Mouse (Mus musculus): Measurements from ENCODE around the gene Rps3.
"Not testable (repeated sequence)": the region's sequence is repeated elsewhere in the genome, so short reads cannot be mapped to it uniquely, and the experiment has no call there.

Rps3 gene

DNA sequence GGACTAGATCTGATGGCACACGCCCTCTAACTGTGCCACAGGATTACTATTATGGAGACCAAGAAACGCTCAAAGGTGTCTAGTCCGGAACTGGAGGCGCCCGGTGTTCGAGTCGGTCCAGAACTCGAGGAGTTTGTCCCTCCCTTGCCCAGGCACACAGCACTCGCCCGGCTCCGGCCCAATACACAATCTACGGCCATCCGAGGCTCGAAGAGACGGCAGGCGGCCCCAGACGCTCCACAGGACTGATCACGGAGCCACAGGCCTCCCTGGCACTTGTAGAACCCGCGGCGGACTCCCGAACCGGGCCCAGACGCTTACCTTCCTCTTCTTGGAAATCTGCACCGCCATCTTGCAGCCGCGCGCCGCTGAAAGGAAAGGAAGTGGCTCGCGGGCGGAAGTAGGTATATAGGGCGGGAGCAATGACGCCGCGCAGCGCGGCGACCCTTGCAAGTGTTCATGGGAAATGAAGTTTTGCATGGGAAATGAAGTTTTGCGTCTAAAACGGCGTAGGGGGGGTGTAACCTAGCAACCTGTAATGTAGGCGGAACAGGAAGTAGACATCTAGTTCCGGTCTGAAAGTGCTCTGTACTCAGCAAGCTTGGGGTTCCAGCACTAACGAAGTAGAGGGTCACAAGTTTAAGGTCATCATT lies at the start of gene Rps3:
Rps3 (minus strand) TSS at position 468 of the 653 bp plus-strand sequence.
- peak; percentile 94 to 98 for DNase-seq

DNA sequence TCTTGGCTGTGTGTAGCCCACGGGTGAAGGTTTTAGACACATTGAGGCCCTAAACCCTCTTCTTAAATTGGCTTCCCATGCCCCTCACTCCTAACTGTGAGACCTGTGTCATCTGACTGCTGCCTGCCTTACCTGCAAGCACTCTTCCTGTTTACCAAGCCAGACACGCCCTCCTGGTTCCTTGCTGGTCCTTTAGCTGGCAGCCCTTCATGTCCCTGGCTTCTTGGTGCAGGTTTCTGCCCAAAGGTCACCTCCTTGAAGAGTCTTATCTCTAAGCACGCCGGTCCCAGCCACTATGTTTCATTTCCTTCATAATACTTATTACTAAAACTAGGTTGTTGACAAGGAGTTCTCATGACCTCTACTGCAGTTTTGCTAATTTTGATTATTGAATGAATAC lies 49.0 kb upstream of the Rps3 start:
- no peak for DNase-seq

DNA sequence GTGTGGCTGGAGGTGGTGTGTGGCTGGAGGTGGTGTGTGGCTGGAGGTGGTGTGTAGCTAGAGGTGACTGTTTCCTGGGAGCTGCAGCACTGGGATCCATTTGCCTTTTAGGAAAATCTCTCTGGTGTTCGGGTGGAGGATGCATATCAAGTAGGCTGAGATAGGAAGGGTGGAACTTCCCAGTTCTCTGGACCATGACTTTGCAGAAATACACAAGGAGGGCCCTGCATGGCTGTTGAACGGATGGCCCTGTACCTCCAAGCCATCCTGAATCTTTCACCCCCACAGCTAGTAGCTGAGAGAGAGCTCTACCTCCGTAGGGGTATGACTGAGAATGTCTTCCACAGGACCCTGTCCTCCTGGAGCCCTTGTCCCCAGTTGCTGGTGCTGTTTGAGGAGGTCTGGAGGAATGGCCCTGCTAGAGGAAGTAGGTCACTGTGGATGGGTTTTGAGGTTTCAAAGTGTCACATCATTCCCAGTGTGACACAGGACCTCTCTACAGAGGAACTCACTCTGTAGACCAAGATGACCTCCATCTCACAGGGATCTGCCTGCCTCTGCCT lies 48.0 kb upstream of the Rps3 start:
- DNase-seq: no peak

DNA sequence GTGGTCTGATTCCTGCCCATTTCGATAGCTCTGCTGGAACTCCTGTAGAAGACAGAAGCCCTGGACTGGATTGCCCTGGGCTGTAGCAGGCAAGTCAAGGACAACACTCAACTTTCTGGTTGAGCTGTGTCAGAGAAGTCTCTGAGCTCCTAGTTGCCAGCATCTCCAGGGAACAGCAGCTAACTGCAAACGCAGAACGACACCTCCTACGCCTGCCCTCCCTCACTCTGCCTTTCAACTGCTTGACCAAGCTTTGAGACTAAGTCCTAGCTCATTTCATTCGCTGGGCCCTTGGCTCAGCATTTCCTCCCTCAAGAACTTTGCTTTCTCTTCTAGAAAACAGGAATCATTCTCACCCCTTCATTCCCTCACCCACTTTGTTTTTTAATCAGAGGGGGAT lies 45.9 kb upstream of the Rps3 start:
- DNase-seq: no peak

DNA sequence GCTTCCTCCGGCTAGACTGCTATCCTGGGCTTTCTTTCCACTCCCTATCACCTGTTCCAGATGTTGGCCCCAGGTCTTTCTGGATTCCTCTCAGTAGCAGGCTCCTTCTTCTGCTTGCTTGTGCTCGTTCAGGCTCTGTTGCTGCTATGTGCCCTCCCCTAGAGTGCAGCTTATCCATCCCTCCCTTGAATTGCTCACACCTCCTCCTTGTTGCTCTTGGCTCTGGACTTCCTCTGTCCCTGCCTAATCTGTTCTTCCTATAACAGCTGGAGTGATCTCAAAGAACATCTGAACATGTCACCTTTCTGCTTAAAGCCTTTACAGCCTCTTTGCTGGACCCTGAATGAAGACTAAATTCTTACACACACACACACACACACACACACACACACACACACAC lies 45.0 kb upstream of the Rps3 start:
- no peak for DNase-seq

DNA sequence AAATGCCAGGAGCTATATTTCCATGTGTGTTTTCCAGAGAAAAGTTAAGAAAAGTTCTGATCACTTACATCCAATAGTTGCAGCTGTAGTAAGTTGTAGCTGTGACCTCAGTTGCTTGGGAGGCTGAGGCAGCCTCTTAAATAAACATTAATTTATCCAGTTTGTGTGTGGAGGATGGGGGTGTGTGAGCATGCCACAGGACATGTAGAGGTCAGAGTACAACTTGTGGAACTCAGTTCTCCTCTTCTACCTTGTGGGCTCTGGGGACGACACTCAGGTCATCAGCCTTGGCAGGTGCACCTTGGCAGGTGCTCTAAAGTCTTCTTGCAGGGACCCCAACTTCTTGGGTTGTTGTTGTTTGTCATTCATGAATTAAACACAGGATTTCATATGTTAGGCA lies 40.3 kb upstream of the Rps3 start:
- DNase-seq: peak; percentile 38 to 52

DNA sequence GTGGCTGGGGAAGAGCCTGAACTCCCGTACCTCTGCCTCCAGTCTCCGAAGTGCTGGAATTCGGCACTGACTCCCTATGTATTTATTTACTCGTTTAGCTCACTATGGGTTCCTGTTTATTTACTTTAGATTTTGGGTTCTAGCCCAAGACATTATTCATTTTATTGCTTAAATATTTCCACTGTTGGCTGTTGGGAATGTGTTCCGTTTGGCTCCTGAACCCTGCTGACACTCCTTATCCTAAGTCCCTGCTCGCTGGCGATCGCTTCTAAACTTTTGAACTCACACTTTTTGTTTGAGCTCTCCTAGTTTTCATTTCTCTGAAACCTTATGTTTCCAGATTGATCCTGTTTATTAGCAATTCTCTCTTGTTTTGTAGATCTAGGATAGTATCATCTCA lies 39.6 kb upstream of the Rps3 start:
- DNase-seq: no peak

DNA sequence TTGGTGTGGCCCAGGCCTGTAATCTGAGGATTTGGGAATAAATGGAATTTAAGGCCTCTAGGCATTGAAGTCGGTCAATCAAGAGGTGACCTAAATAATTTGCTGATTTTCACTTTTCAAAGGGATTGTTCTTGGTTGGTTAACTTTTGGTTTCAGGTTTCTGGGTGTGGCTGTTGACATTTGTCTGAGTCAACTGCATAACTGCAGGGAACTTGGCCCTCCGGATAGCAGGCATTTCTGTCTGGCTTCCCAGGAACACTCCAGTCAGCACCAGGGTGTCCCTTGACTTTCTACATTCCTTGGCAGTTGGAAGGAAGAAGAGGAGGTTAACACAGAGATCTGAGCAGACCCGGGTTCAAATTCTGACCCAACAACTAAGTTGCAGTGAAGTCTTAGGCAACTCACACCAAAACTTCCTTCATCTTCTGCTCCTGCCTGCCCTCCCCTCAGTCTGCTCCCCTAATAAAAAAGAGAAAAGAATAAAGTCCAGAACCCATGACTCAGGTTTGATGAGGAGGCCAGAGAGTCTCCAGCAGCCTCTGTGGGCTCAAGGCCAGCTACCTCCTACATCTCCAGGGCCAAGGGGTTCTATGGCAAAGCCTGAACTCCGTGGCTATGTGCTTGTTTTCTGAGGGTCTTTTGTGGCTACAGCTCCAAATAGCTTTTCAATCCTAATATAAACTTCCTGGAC lies 35.6 kb upstream of the Rps3 start:
- DNase-seq: no peak

DNA sequence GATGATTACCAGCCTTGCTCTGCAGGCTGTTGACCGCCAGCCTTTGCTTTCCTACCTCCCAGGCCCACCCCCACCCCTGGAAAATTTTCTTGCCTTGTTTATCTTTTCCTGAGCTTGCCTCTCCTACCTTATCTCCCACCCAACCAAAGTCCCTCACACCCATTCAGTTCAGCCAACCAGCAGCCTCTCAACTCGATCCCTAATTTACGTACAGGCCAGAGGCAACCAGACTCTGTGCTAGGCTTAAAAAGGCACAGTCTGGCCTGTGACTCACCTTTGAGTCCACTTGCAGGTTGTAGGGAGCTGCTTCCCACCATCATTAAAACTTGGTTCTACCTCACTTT lies 33.2 kb upstream of the Rps3 start:
- no peak for DNase-seq

DNA sequence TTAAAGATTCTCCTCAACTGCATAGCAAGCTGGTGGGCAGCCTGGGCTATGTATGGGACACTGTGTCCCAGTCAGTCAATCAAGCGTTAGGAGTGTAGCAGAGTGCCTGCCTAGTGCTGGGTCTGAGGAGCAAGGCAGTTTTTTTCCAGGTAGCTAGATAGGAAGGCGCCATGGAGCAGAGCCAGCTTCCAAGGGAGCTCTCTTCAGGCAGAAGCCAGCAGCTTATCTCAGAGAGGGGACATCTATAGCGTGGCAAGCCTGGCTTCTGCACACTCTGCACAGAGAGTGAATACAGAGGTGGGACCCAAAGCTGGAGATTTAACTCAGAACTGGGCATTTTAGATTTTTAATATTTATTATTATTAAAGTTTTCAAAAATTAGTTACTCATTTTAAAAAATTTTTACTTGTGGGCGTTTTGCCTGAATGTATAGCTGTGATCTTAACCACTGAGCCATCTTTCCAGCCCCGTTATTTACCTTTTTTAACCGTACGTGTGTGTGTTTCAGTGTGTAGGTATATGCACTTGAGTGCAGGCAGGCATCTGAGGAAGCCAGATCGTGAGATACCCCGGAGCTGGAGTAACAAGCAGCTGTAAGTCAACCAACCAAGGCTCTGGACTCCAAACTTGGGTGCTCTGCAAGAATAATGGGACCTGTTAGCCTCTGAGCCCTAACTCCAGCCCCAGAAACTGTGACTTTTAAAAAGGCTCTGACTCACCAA lies 32.7 kb upstream of the Rps3 start:
- DNase-seq: peak in 1 of 2 experiments; percentile 38

DNA sequence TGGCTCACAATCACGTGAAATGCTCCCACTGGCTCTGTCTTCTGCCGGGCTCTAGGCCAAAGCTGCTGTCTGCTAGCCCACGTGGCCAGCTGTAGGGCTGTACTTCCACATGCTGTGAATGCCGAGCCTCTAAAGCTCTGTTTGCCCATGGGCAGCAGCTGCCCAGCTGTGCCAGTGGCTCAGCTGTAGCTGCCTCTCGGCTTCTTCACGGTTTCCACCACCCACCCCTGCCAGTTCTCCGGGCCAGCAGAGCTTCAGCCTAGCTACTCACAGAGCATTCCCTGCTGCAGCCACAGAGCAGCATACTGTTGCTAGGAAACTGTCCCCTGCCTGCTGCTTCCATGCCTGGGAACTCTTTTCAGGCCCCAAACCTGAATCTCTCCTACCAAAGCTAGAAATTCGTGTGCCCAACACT lies 26.6 kb upstream of the Rps3 start:
- DNase-seq: peak; percentile 70 to 83

DNA sequence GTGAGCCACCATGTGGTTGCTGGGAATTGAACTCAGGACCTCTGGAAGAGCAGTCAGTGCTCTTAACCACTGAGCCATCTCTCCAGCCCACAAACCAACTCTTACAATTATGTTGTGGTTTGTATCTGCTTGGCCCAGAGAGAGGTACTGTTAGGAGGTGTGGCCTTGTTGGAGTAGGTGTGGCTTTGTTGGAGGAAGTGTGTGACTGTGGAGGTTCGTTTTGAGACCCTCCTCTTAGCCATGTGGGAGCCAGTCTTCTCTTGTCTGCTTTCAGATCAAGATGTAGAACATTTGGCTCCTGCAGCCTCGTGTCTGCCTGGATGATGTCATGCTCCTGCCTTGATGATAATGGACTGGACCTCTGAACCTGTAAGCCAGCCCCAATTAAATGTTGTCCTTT lies 24.6 kb upstream of the Rps3 start:
- not testable (repeated sequence) for DNase-seq

DNA sequence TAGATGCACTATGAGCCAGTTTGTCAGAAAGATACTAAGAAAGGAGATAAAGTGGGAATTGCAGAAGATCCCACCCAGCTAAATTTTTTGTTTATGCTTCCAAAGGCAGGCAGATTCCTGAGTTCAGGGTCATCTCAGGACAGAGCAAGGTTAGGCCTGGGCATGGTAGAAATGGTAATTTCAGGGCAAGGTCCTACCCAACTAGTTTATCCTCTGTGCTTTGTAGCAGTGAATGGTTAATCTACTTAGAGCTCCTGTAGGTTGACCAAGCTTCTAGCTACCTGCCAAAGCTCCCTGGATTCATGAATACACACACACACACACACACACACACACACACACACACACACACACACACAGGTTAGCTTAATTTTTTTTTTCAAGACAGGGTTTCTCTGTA lies 21.0 kb upstream of the Rps3 start:
- peak in 1 of 2 experiments; percentile 37 for DNase-seq

DNA sequence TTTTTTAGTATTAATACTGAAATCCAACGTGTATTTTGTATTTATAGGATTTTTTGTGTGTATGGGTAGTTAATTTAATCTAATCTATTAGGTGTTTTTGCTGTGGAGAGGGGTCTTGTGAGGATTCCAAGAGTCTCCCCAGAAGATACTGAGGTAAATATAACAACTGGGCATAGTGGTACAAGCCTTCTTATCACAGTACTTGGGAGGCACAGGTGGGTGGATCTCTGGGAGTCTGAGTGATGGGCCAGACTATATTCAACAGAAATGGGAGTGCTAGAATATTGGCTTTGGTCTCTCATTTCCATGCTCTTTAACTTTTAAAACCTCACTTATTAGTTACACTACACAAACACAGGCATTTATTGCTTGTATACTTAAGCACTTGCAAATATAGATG lies 17.6 kb upstream of the Rps3 start:
- DNase-seq: no peak

DNA sequence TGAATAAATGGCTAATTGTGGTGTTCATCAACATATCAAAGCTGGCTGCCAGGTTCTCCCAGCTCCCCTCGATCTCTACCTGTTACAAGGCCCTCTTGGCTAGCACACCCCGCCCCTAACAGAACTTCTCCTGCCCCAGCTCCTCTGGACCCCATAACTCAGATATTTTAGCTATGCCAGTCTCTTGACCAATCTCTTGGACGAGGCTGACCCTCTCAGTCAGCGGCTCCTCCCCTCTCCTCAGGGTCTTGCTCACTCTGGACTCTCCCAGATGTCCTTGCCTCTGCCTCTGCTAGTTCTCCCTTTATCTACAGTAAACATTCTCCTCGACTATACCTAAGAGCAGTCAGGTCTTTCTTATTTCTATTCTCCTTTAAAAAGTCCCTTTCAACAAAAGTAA lies 17.1 kb upstream of the Rps3 start:
- DNase-seq: no peak

DNA sequence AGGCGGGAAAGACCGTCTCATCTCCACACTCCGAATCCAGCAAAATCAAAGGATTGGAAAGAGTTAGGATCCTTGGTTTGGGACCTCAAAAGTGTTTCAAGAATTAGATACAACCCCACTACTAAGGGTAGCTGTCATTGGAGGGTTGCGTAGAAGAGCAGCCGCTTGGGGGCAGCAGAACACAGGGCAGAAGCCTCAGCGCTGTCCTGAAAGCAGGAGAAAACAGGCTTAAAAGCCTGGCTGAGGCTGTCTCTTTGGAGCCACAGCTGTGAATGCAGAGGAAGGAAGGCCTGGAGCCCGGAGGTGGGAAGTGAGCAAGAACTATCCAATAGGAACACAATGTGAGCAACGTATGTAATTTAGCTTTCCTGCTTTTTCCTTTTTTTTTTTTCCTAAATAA lies 16.7 kb upstream of the Rps3 start:
- peak; percentile 86 to 94 for DNase-seq

DNA sequence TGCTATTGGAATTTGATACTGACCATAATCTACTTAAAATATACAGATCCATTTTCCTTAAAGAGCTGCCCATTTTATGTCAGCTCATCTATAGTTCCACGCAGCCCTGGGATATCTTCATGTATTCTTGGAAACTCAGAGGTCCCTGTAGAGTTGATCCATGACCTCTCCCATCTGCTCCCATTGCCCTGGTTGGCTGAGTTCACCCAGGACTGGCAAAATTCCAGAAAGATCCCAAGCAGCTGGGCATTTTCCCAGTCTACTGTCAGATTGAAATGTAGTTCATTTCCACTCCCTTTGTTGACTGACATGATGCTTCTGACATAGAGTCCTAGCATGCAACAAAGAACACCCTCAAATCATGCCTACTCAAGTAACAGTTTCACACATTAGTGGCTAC lies 15.6 kb upstream of the Rps3 start:
- DNase-seq: no peak

DNA sequence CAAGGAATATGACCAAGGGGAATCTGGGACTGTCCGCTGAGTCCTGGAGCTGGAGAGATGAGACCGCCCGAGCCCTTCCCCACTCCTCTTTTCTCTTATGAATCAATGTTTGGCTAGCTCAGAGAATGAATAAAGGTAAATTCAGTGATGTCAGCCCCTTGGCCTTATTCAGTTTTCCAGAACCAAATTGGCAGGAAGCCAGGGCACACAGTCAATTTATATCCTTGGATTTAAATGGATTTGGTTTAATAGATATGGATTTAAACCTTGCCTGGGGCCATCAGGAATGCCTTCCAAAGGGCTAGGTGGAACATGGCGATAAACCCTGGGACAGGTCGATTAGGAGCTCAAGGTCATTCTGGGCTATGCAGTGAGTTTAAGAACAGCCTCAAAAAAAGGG lies 6.2 kb upstream of the Rps3 start:
- DNase-seq: no peak

DNA sequence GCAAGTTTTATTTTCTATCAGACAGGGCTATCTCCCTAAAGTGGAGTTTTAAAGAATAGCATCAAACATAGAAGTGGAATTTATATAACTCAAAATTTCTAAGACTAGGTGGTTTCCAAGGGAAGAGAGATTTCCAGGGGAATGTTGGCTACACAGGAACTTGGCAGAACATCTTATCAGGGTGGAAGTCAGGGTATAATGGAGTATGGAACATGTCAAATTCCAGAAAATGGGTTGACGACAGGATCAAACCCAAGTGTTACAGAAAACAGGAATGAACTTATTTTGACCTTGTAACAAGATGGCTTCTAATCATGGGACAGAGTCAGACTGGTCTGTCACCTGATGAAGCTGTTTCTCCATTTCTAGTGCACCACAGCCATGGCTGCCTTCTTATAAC lies 1.1 kb upstream of the Rps3 start:
- DNase-seq: no peak

DNA sequence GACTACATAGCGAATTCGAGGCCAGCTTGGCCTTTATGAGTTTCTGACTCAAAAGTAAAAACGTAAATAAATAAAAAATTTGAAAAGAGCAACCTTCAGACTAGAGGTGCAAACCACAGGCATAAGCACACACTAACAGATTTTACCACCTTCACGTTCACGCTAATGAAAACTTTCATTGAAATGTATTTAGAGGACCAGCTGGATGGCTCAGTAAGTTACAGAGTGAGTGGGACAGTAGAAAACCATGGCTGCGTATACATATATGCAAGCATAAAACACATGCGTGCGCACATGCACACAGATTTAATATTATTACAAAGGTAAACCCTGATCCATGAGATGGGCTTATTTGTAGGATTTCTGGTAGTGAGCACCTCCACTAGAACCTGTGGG lies 384 bp upstream of the Rps3 start:
- no peak for DNase-seq

DNA sequence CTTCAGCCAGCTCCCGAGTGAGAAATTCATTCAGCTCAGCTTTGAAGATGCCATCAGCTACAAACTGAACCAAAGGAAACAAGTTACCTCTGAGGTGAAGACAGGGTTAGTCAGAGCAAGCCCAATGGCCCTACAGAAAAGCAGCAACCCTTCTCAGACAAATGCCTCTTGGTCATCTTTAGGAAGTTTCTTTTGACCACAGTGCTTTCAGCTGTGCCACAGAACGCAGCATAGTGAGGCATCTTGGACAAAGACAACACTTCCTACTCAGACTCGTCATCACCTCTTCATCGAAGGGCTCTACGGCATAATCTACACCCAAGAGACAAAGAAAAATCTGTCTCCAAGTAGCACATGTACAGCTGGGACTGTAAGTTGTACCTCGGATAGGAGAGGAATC lies 901 bp downstream of the Rps3 start:
- DNase-seq: no peak

DNA sequence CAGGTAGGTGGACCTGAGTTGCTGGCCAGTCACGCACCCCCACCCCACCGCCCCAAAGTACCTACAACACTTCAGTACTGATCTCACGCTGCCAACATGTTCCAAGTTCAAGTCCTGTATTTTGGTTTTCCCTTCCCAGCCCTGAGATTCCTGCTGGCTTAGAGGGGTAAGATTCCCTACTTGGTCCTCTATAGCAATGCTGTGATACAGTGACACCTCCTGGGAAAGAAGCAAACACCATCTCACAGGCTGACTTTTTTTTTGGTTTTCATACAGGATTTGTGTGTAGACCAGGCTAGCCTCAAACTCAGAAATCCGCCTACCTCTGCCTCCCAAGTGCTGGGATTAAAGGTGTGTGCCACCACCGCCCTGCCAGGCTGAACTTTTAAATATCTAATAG lies 6.3 kb downstream of the Rps3 start:
- DNase-seq: no peak

DNA sequence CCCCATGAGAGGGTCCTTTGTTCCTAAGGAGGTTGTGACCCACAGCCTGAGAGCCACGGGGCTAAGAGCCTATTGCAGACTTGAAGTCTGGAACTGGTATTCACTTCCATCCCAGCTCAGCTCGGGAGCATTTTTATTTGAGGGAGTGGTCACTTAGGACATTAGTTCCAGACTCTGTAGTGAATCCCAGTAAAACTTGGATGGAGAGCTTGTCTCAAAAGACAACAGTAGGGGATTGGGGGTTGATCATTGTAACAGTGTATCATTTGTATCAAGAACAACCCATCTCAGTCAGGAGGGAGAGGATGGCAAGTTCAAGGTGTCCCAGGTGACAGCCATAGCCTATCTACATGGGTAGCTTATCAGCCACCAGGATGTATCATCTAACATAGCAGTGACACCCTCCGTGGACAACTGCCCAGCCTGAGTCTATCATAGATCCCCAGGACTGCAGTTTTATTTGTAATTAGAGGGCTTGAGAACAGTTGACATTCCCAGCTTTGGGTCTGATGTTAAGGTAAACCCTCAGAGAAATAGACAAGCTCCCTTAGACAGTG lies 6.9 kb downstream of the Rps3 start:
- DNase-seq: no peak

DNA sequence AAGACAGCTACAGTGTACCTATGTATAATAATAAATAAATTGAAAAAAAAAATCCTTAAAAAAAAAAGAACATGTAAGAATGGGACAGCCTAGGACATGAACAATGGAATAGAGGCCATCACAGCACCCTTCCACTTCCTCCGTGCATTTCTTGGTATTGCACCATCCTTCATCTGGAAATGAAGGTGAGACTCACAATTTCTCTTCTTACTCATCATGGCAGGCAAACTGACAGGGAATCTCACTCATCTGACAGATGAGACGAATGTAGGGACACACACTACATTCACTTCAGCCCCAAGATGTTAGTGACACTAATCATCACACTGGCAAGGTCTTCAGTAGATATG lies 8.0 kb downstream of the Rps3 start:
- DNase-seq: no peak

Data from kidney, postnatal 36 days (tissue).